Mouse (Mus musculus) thymus, adult 2 months (tissue): ENCODE data around the gene Myrip.

Experiments used
- CTCF ChIP-seq: fragments of 200-500 bp; IDR thresholded peaks from 2 replicates; pipeline ENCODE4 v1.5.1; 2012; ENCODE audit warnings: mild to moderate bottlenecking, control low read depth, low read length, moderate library complexity, borderline replicate concordance; ENCODE audit not compliant: control insufficient read depth, poor library complexity, insufficient read depth; ENCODE audit errors: extremely low read depth
- POLR2A ChIP-seq: fragments of 200-500 bp; IDR thresholded peaks from 2 replicates; pipeline ENCODE4 v1.6.1; 2012; ENCODE audit warnings: mild to moderate bottlenecking, low read length, control low read depth, moderate library complexity; ENCODE audit not compliant: control insufficient read depth, poor library complexity, insufficient read depth; ENCODE audit errors: extremely low read depth

- no peak for TF ChIP-seq POLR2A
- TF ChIP-seq CTCF, result no peak
Measured at GRCm38 (mm10) chr9:120350346-120350745, 49.0 kb downstream of the Myrip start.
